ENCODE assay signal across 8 mouse cellular contexts in the genomic region with DNA sequence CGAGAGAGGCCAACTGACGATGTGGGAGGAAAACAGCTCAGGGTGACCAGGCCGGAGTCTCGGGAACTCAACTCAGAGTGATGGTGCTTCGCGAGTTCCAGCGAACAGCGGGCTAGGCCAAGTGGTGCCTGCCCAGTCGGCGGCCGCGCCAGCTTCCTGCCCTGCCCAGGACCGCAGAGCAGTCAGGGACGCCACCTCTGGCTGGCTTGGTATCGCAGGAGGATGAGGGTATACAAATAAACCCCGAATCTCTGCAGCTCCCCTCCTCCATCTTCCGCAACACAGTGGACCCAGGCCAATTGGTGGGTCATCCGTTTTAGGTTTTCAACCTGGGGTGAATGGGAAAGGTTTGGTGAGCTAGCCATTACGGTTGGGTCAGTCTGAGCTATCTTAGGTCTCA. TPM values are rescaled to one million over a fixed set of nuclear protein-coding genes. Genes with fewer than 3 reads are reported as not detected.
A peak's percentile ranks its signal among the peaks of the same experiment; 100 is the strongest.
DNase-seq lines count a peak whose midpoint lies in the region; ATAC-seq and TF ChIP-seq lines count a peak whose summit lies in the region.

No protein-coding gene starts in this region.

- 21% methylated on average over 19 of the region's 19 CpGs for WGBS in intestine, embryonic 16.5 days
- 6% methylated on average over 19 of the region's 19 CpGs for WGBS in lung, embryonic 14.5 days
- 2% methylated on average over 19 of the region's 19 CpGs for whole genome bisulfite sequencing in neural tube, embryonic 13.5 days

- no peaks in the 10 kb centered on the region for H3K9me3 ChIP-seq in intestine, embryonic 16.5 days (ENCODE audit: control insufficient read depth, low read length)
- no peaks in the 10 kb centered on the region for H3K9me3 ChIP-seq in lung, embryonic 14.5 days (ENCODE audit: low read depth, low read length)
- no peaks in the 10 kb centered on the region for H3K9me3 ChIP-seq in neural tube, embryonic 13.5 days

- peak; percentile 57 for TF ChIP-seq CTCF in lung, embryonic 14.5 days (IDR thresholded peaks at IDR 0.05; ENCODE audit: low read depth)

- peaks cover 36% of the 10 kb centered on the region for H3K4me1 ChIP-seq in intestine, embryonic 16.5 days (ENCODE audit: control insufficient read depth, insufficient read depth, low read length)
- H3K4me1 ChIP-seq in lung, embryonic 14.5 days (ENCODE audit: insufficient read depth) = no peaks in the 10 kb centered on the region
- H3K4me1 ChIP-seq in neural tube, embryonic 13.5 days (replicated peaks) = peaks cover 70% of the 10 kb centered on the region

- no peak overlapping the region for H3K4me3 ChIP-seq in intestine, embryonic 16.5 days (ENCODE audit: low read length)
- peak overlapping the region; percentile 37; the same call in 1 of the 2 replicates for H3K4me3 ChIP-seq in lung, embryonic 14.5 days (ENCODE audit: low read depth, low read length)
- H3K4me3 ChIP-seq in neural tube, embryonic 13.5 days = peak overlapping the region; percentile 40; the same call in 1 of the 2 replicates

- ATAC-seq in granulocyte monocyte progenitor cell, adult 5-6 weeks (replicated peaks; ENCODE audit: poor library complexity, severe bottlenecking) = peak; percentile 52
- no peak for ATAC-seq in intestine, embryonic 16.5 days
- ATAC-seq in lung, embryonic 14.5 days (ENCODE audit: insufficient read depth) = no peak
- no peak for ATAC-seq in neural tube, embryonic 13.5 days (ENCODE audit: low read depth)

- H3K4me2 ChIP-seq in intestine, embryonic 16.5 days (ENCODE audit: low read depth, low read length) = peak overlapping the region; percentile 69; the same call in 1 of the 2 replicates
- H3K4me2 ChIP-seq in lung, embryonic 14.5 days = peak overlapping the region; percentile 74
- peak overlapping the region; percentile 69 for H3K4me2 ChIP-seq in neural tube, embryonic 13.5 days

- peaks cover 44% of the 10 kb centered on the region for H3K27me3 ChIP-seq in intestine, embryonic 16.5 days (replicated peaks; ENCODE audit: control insufficient read depth, insufficient read depth, low read length)
- peaks cover 58% of the 10 kb centered on the region for H3K27me3 ChIP-seq in lung, embryonic 14.5 days (ENCODE audit: insufficient read depth, low read length)
- peaks cover 88% of the 10 kb centered on the region for H3K27me3 ChIP-seq in neural tube, embryonic 13.5 days

- H3K27ac ChIP-seq in intestine, embryonic 16.5 days (ENCODE audit: low read length) = peak overlapping the region; percentile 41
- H3K27ac ChIP-seq in lung, embryonic 14.5 days (ENCODE audit: low read depth) = peak overlapping the region; percentile 84; the same call in 1 of the 2 replicates
- peak overlapping the region; percentile 96 for H3K27ac ChIP-seq in neural tube, embryonic 13.5 days (replicated peaks)

- no peaks in the 10 kb centered on the region for H3K36me3 ChIP-seq in intestine, embryonic 16.5 days (ENCODE audit: control insufficient read depth, insufficient read depth, low read length)
- no peaks in the 10 kb centered on the region for H3K36me3 ChIP-seq in lung, embryonic 14.5 days (ENCODE audit: insufficient read depth)
- no peaks in the 10 kb centered on the region for H3K36me3 ChIP-seq in neural tube, embryonic 13.5 days

- DNase-seq in ovary, postnatal 36 days (ENCODE audit: low spot score) = peak; percentile 68
- DNase-seq in ovary, postnatal 14 days (ENCODE audit: low spot score) = no peak
- DNase-seq in cerebellum, postnatal 10 days = peak; percentile 70 to 75
- DNase-seq in lung, embryonic 14.5 days = peak; percentile 74
- DNase-seq in frontal cortex, postnatal 25 days (ENCODE audit: low spot score in 2 of 2) = no peak

- H3K9ac ChIP-seq in intestine, embryonic 16.5 days (ENCODE audit: low read depth, low read length) = 0 out of 2 replicates have a peak overlapping the region, but pooled peaks have one; percentile 63
- H3K9ac ChIP-seq in lung, embryonic 14.5 days = no peak overlapping the region
- peak overlapping the region; percentile 71 for H3K9ac ChIP-seq in neural tube, embryonic 13.5 days

RNA-seq across cellular contexts. Expression of a gene that starts 25.6 kb away (rescaled TPM):
- total RNA-seq in granulocyte monocyte progenitor cell, adult 5-6 weeks (2014; fragmentation: Nextera tagmentation) = 36.0 and 55.0 TPM in 2 replicates
- 30.6 and 32.7 TPM in 2 replicates for total RNA-seq in granulocyte monocyte progenitor cell, adult 5-6 weeks (2017)
- 8.1 and 9.8 TPM in 2 replicates for polyA plus RNA-seq in intestine, embryonic 16.5 days (2015; fragmentation: Nextera tagmentation; extraction: Ambion mirVana)
- 27.8 and 28.9 TPM in 2 replicates for polyA plus RNA-seq in lung, embryonic 14.5 days (2014; fragmentation: Nextera tagmentation; extraction: Ambion mirVana)
- polyA plus RNA-seq in neural tube, embryonic 13.5 days (2015; fragmentation: Nextera tagmentation; extraction: Ambion mirVana) = 17.9 and 18.4 TPM in 2 replicates

Comparison
In these comparisons a context has a peak if more than half of its experiments do, and no peak if none do; other contexts are left out.
1. DNase-seq: peak in ovary, postnatal 36 days (single experiment), cerebellum, postnatal 10 days (2 of 2) and lung, embryonic 14.5 days (single experiment); none in ovary, postnatal 14 days (single experiment) and frontal cortex, postnatal 25 days (0 of 2).
2. H3K27ac ChIP-seq: peak in every context shown above with its lines; median percentile 96 in neural tube, embryonic 13.5 days; 84 in lung, embryonic 14.5 days; 41 in intestine, embryonic 16.5 days.
3. Peak in every context shown above with its lines, with median percentiles within 50 percentile points of each other: H3K4me2 ChIP-seq.